ENCODE assay signal across 8 mouse cellular contexts in genomic region chr7:80832996-80833650, GRCm38 (mm10). TPM values are rescaled to one million over a fixed set of nuclear protein-coding genes. Genes with fewer than 3 reads are reported as not detected.
A peak's percentile ranks its signal among the peaks of the same experiment; 100 is the strongest.
DNase-seq lines count a peak whose midpoint lies in the region; ATAC-seq and TF ChIP-seq lines count a peak whose summit lies in the region.
"Not testable (repeated sequence)": the region's sequence is repeated elsewhere in the genome, so short reads cannot be mapped to it uniquely, and the experiment has no call there.

No protein-coding gene starts in this region.

- 0 out of 2 replicates have a peak overlapping the region, but pooled peaks have one; percentile 9 for H3K4me3 ChIP-seq in hindbrain, embryonic 10.5 days
- H3K4me3 ChIP-seq in lung, embryonic 15.5 days; stomach, postnatal 0 days (ENCODE audit: low read depth, low read length): not testable (repeated sequence)

- DNase-seq in CD8-positive naive resting alpha-beta T cell, adult 2 months (ENCODE audit: low read depth in 2 of 2, low spot score in 2 of 2), result peak; percentile 32 to 39
- DNase-seq in c-Kit-positive CD71-negative TER-119-negative erythroid progenitor cells, embryonic 14.5 days (ENCODE audit: low read depth), result peak; percentile 56
- DNase-seq in forelimb bud, embryonic 11.5 days (ENCODE audit: low read depth, low spot score), result peak; percentile 52
- peak; percentile 74 for DNase-seq in hindbrain, embryonic 10.5 days (ENCODE audit: low spot score)
- DNase-seq in kidney, postnatal 14 days, result peak; percentile 75
- peak; percentile 52 for DNase-seq in neural tube, embryonic 10.5 days (ENCODE audit: extremely low spot score, low spot score)
- peak; percentile 88 for DNase-seq in stomach, postnatal 0 days (ENCODE audit: low spot score)

- H3K9ac ChIP-seq in lung, embryonic 15.5 days; stomach, postnatal 0 days (ENCODE audit: low read length): not testable (repeated sequence)

- not testable (repeated sequence) for H3K27ac ChIP-seq in hindbrain, embryonic 10.5 days; lung, embryonic 15.5 days; stomach, postnatal 0 days (replicated peaks)

- not testable (repeated sequence) for H3K9me3 ChIP-seq in hindbrain, embryonic 10.5 days; lung, embryonic 15.5 days; stomach, postnatal 0 days (ENCODE audit: control insufficient read depth, low read length)

- H3K36me3 ChIP-seq in hindbrain, embryonic 10.5 days; lung, embryonic 15.5 days; stomach, postnatal 0 days (ENCODE audit: control insufficient read depth, insufficient read depth, low read length): not testable (repeated sequence)

- TF ChIP-seq CTCF in stomach, postnatal 0 days (IDR thresholded peaks at IDR 0.05; ENCODE audit: low read depth), result not testable (repeated sequence)

- TF ChIP-seq EP300 in stomach, postnatal 0 days (optimal IDR thresholded peaks at IDR 0.05), result not testable (repeated sequence)

- not testable (repeated sequence) for H3K27me3 ChIP-seq in hindbrain, embryonic 10.5 days (ENCODE audit: insufficient read depth, poor library complexity, severe bottlenecking); lung, embryonic 15.5 days; stomach, postnatal 0 days (ENCODE audit: control insufficient read depth, insufficient read depth, low read length)

- WGBS in hindbrain, embryonic 10.5 days, result 16% methylated on average over 14 of the region's 14 CpGs
- 7% methylated on average over 14 of the region's 14 CpGs for WGBS in lung, embryonic 15.5 days
- 13% methylated on average over 13 of the region's 14 CpGs for WGBS in stomach, postnatal 0 days

- peak overlapping the region; percentile 6; the same call in 1 of the 2 replicates for H3K4me2 ChIP-seq in lung, embryonic 15.5 days
- not testable (repeated sequence) for H3K4me2 ChIP-seq in stomach, postnatal 0 days (replicated peaks; ENCODE audit: low read depth)

- ATAC-seq in lung, embryonic 15.5 days (ENCODE audit: borderline replicate concordance, extremely low read depth, low FRiP score, low TSS enrichment), result peak; percentile 83; the same call in 1 of the 2 replicates
- ATAC-seq in stomach, postnatal 0 days (ENCODE audit: low FRiP score, low TSS enrichment), result peak; percentile 90

- H3K4me1 ChIP-seq in hindbrain, embryonic 10.5 days (replicated peaks); stomach, postnatal 0 days (replicated peaks; ENCODE audit: control insufficient read depth, insufficient read depth): not testable (repeated sequence)
- peaks cover 35% of the 10 kb centered on the region for H3K4me1 ChIP-seq in lung, embryonic 15.5 days

RNA-seq across cellular contexts. Expression of gene Iqgap1, which starts 7.3 kb away (rescaled TPM):
- 25.2 and 28.9 TPM in 2 replicates for polyA plus RNA-seq in hindbrain, embryonic 10.5 days (2016; fragmentation: Nextera tagmentation; extraction: Ambion mirVana)
- polyA plus RNA-seq in lung, embryonic 15.5 days (2015; fragmentation: Nextera tagmentation; extraction: Ambion mirVana), result 107 and 115 TPM in 2 replicates
- 52.8 and 58.0 TPM in 2 replicates for polyA plus RNA-seq in stomach, postnatal 0 days (2015; fragmentation: Nextera tagmentation; extraction: Ambion mirVana)

RNA-seq across cellular contexts. Expression of gene Zscan2, which starts 27.6 kb away (rescaled TPM):
- 3.6 and 4.0 TPM in 2 replicates for polyA plus RNA-seq in hindbrain, embryonic 10.5 days (2016; fragmentation: Nextera tagmentation; extraction: Ambion mirVana)
- polyA plus RNA-seq in lung, embryonic 15.5 days (2015; fragmentation: Nextera tagmentation; extraction: Ambion mirVana), result 2.7 and 2.9 TPM in 2 replicates
- polyA plus RNA-seq in stomach, postnatal 0 days (2015; fragmentation: Nextera tagmentation; extraction: Ambion mirVana), result 0.63 and 0.76 TPM in 2 replicates

Comparison
In these comparisons a context has a peak if more than half of its experiments do, and no peak if none do; other contexts are left out.
1. DNase-seq: peak in every context shown above with its lines; median percentile 88 in stomach, postnatal 0 days; 75 in kidney, postnatal 14 days; 74 in hindbrain, embryonic 10.5 days; 56 in c-Kit-positive CD71-negative TER-119-negative erythroid progenitor cells, embryonic 14.5 days; 52 in forelimb bud, embryonic 11.5 days; 52 in neural tube, embryonic 10.5 days; 36 in CD8-positive naive resting alpha-beta T cell, adult 2 months.